Mouse (Mus musculus) intestine, embryonic 16.5 days (tissue): ENCODE data around the gene Tead1. TPM values are rescaled to one million over a fixed set of nuclear protein-coding genes. Genes with fewer than 3 reads are reported as not detected.
A peak's percentile ranks its signal among the peaks of the same experiment; 100 is the strongest.

Experiments used
- ATAC-seq: fragments of 200-750 bp; cut with Nextera tagmentation; 2 replicates; pipeline ENCODE4 v1.8.0; 2017; ENCODE audit warnings: moderate TSS enrichment, moderate library complexity
- H3K27ac ChIP-seq: fragments of 300-500 bp; sonication (generic); 2 replicates; pipeline ENCODE4 v1.5.1; 2014; ENCODE audit warnings: mild to moderate bottlenecking, low read length
- H3K27me3 ChIP-seq: fragments of 300-500 bp; sonication (generic); replicated peaks from 2 replicates; pipeline ENCODE4 v1.6.1; 2014; ENCODE audit warnings: low read length, control low read depth, mixed read lengths; ENCODE audit not compliant: control insufficient read depth, insufficient read depth
- H3K36me3 ChIP-seq: fragments of 300-500 bp; sonication (generic); 2 replicates; pipeline ENCODE4 v1.6.1; 2014; ENCODE audit warnings: low read length, control low read depth; ENCODE audit not compliant: control insufficient read depth, insufficient read depth
- H3K4me1 ChIP-seq: fragments of 300-500 bp; sonication (generic); 2 replicates; pipeline ENCODE4 v1.6.1; 2014; ENCODE audit warnings: low read length, control low read depth, mixed read lengths; ENCODE audit not compliant: control insufficient read depth, insufficient read depth
- H3K4me2 ChIP-seq: fragments of 300-500 bp; sonication (generic); 2 replicates; pipeline ENCODE4 v1.6.1; 2014; ENCODE audit warnings: low read depth, low read length, control low read depth
- H3K4me3 ChIP-seq: fragments of 300-500 bp; sonication (generic); 2 replicates; pipeline ENCODE4 v1.5.1; 2014; ENCODE audit warnings: mild to moderate bottlenecking, low read length
- H3K9ac ChIP-seq: fragments of 300-500 bp; sonication (generic); 2 replicates; pipeline ENCODE4 v1.6.1; 2014; ENCODE audit warnings: low read depth, low read length
- H3K9me3 ChIP-seq: fragments of 300-500 bp; sonication (generic); 2 replicates; pipeline ENCODE4 v1.6.1; 2016; ENCODE audit warnings: low read length, control low read depth; ENCODE audit not compliant: control insufficient read depth
- WGBS: fragments of 180-500 bp; shearing (Covaris S2); extraction: QIAGEN DNeasy Blood & Tissue Kit; methylation state at CpG from one replicate; pipeline ENCODE4 v1.1.7; 2014; 5-methylcytosine and 5-hydroxymethylcytosine counted together
- polyA plus RNA-seq: library from polyadenylated mRNA; unstranded; fragments of >200 nt; fragmentation: Nextera tagmentation; extraction: Ambion mirVana; gene quantifications from 2 replicates; pipeline ENCODE4 v1.2.1, GENCODE M21; 2015

Gene Tead1
- polyA plus RNA-seq, 1 experiment from 2014 or later, result 10.9 TPM

DNA sequence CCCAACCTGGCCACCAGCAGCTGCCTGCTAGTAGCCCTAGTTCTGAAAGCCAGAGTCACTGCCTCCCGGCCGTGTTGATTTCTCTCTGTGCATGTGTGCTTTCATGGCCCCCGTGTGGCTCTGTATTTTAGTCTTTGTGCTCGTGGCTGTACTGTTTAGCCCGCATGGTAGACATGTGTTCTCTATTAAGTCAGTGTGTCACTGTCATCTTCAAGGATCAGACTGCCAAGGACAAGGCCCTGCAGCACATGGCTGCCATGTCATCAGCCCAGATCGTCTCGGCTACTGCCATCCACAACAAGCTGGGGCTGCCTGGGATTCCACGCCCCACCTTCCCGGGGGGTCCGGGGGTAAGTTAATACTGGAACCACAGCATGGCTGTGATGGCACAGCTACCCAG is 177.5 kb downstream of the Tead1 start:
- Histone ChIP-seq H3K4me3 (no peak overlapping the region), H3K4me2 (no peak overlapping the region), H3K4me1 (peaks cover 12% of the 10 kb centered on the region), H3K36me3 (peaks cover 4% of the 10 kb centered on the region; the same call in 1 of the 2 replicates), H3K27ac (no peak overlapping the region), H3K27me3 (no peaks in the 10 kb centered on the region), H3K9me3 (no peaks in the 10 kb centered on the region), H3K9ac (no peak overlapping the region)
- WGBS, result 83% methylated on average over 10 of the region's 10 CpGs
- no peak for ATAC-seq

DNA sequence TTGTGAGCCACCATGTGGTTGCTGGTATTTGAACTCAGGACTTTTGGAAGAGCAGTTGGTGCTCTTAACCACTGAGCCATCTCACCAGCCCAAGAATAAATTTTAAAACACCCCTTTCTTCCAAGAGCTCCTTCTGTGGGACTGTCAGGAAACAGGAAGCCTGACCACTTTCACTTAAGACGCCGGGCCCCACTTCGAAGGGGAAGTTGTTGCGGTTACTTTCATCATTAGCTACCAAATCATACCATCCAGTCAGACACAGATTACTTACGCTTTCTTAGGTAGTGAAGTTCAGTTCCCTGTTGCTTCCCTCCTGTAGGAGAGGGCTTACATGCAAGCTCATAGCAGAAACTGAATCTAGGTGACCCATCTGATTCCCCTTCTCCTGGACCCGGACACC is 180.8 kb downstream of the Tead1 start:
- Histone ChIP-seq H3K4me2 (no peak overlapping the region), H3K27ac (no peak overlapping the region), H3K4me3 (no peak overlapping the region), H3K4me1 (no peaks in the 10 kb centered on the region), H3K9me3 (no peaks in the 10 kb centered on the region), H3K9ac (no peak overlapping the region), H3K27me3 (no peaks in the 10 kb centered on the region), H3K36me3 (peaks cover 13% of the 10 kb centered on the region; the same call in 1 of the 2 replicates)
- 93% methylated on average over 6 of the region's 6 CpGs for WGBS
- no peak for ATAC-seq

DNA sequence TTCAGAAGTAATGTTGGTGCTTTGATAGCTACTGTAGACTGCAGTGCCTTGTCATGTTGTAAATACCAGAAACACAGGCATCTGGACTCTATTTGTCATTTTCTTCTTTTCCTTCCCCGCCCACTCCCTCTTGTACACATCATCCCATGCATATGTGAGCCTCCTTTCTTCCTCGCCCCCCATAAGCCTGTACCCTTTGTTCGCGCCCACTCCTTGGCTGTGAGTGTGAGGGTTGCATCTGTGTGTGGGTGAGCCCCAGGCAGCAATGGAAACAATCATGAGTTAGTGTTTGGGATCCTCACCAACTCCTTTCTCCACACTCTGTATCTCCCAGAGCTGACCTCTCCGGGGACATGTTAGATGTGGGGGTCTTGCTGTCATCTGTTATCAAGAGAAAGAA is 183.0 kb downstream of the Tead1 start:
- H3K36me3 ChIP-seq, result peaks cover 13% of the 10 kb centered on the region; the same call in 1 of the 2 replicates
- H3K9me3 ChIP-seq, result no peaks in the 10 kb centered on the region
- ATAC-seq, result no peak
- WGBS, result 97% methylated on average over 5 of the region's 5 CpGs
- H3K9ac ChIP-seq, result no peak overlapping the region
- H3K4me2 ChIP-seq, result no peak overlapping the region
- H3K4me1 ChIP-seq, result no peaks in the 10 kb centered on the region
- H3K27ac ChIP-seq, result no peak overlapping the region
- H3K27me3 ChIP-seq, result no peaks in the 10 kb centered on the region
- H3K4me3 ChIP-seq, result no peak overlapping the region

DNA sequence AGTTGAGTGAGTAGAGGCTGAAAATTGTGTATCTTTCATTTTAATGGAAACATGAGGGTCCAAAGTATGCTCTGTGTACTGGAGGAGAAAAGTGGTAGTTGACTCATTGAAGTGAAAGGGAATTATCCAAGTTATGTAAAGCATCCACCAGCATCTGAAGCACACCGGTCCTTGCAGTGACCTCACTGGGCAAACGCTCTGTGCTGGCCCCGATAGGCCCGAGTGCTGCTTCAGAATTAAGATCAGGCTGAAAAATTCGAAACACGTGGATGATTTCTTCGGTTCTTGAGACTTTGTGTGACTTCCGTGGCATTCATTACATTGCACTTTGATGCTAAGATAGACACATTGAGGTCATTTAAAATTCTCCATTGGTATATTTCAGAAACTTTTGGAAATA is 185.1 kb downstream of the Tead1 start:
- H3K4me1 ChIP-seq, result no peaks in the 10 kb centered on the region
- WGBS, result 92% methylated on average over 8 of the region's 8 CpGs
- no peak overlapping the region for H3K27ac ChIP-seq
- H3K4me3 ChIP-seq, result no peak overlapping the region
- no peak for ATAC-seq
- H3K9me3 ChIP-seq, result no peaks in the 10 kb centered on the region
- no peak overlapping the region for H3K4me2 ChIP-seq
- no peaks in the 10 kb centered on the region for H3K27me3 ChIP-seq
- H3K36me3 ChIP-seq, result peaks cover 13% of the 10 kb centered on the region; the same call in 1 of the 2 replicates
- H3K9ac ChIP-seq, result no peak overlapping the region

DNA sequence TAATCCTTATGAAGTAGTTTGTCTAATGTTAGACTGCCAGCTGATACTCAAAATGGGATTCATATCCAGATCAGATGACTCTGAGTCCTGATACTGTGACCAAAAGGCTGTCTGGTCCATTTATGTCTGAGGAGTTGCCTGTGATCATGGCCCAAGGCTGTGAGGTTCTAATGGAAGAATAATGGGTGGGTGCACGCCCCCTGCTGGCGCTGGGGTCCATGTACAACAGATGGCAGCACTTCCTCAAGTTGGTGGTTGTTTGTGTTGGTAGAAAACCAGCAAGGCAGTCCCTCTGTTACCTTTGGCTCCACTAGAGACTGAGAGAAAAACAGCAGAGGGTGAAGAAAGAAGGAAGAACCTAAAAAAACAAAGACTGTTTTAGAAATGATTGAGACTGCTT is 186.6 kb downstream of the Tead1 start:
- no peaks in the 10 kb centered on the region for H3K27me3 ChIP-seq
- no peak overlapping the region for H3K4me2 ChIP-seq
- H3K9me3 ChIP-seq, result no peaks in the 10 kb centered on the region
- peaks cover 13% of the 10 kb centered on the region; the same call in 1 of the 2 replicates for H3K36me3 ChIP-seq
- no peak overlapping the region for H3K4me3 ChIP-seq
- no peak overlapping the region for H3K27ac ChIP-seq
- no peaks in the 10 kb centered on the region for H3K4me1 ChIP-seq
- H3K9ac ChIP-seq, result no peak overlapping the region
- 19% methylated on average over 2 of the region's 2 CpGs for WGBS
- no peak for ATAC-seq

DNA sequence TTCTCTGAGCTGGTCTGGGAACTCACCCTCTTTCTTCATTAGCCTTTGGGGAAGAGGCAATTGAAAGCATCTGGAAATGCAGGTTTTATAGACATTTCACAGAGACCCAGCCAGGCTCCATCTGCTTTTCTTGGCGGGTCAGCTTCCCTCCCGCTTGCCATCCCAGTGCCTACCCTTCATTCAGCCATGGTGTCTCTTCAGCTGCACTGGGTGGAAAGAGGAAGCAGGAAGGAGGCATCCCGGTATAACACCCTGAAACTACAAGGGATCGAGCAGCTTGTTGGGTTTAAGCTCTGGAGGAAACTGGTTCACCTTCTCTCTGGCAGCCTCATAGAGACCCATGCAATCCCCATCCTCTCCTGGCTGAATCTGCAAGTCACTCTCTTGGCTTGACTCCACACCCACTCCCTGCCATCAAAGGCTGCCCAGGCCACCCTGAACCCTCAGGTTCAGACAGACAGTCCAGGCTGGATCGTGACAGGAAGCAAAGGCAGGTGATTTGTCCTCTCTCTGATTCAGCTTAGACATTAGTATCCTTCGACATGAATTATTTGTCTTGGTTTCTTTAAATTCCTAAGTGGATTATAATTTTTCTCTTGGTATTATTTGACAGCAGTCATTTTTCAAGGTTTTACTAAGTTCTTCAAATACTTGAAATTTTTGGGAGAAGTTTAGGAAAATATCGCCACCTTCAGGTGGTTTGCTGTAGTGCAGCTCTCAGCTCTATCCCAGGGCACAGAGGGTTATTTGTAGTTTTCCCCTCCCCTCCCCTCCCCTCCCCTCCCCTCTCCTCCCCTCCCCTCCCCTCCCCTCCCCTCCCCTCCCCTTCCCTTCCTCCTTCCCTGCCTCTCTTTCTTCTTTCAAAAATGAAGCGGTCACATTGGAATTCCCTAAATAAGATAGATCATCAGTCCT is 189.7 kb downstream of the Tead1 start:
- Histone ChIP-seq H3K4me1 (no peaks in the 10 kb centered on the region), H3K27me3 (no peaks in the 10 kb centered on the region), H3K36me3 (0 out of 2 replicates have a peak, but pooled peaks cover 2% of the 10 kb centered on the region), H3K9me3 (no peaks in the 10 kb centered on the region), H3K4me3 (no peak overlapping the region), H3K27ac (peak overlapping the region; percentile 43; the same call in 1 of the 2 replicates), H3K4me2 (no peak overlapping the region), H3K9ac (0 out of 2 replicates have a peak overlapping the region, but pooled peaks have one; percentile 44)
- WGBS, result 45% methylated on average over 7 of the region's 8 CpGs
- no peak for ATAC-seq

DNA sequence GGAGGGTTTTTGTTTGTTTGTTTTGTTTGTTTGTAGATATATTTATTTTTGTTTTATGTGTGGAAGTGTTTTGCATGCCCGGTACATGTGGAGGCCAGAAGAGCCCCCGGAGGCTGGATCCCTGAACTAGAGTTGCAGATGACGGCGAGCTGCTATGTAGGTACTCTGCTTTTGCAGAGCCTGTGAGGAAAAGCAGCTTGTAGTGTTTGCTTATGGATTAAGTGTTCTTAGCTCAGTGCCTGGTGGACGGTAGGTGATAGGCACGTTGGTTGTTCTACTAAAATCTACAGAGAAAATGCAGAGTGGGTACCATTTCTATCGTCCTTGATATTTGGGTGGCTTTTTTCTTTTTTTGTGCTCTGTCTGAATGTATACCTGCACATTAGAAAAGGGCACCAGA is 192.6 kb downstream of the Tead1 start:
- H3K27ac ChIP-seq, result no peak overlapping the region
- H3K4me3 ChIP-seq, result no peak overlapping the region
- no peaks in the 10 kb centered on the region for H3K4me1 ChIP-seq
- H3K9me3 ChIP-seq, result no peaks in the 10 kb centered on the region
- H3K36me3 ChIP-seq, result no peaks in the 10 kb centered on the region
- ATAC-seq, result peak; percentile 50; the same call in 1 of the 2 replicates
- WGBS, result 65% methylated on average over 7 of the region's 7 CpGs
- H3K27me3 ChIP-seq, result no peaks in the 10 kb centered on the region
- H3K9ac ChIP-seq, result no peak overlapping the region
- no peak overlapping the region for H3K4me2 ChIP-seq

DNA sequence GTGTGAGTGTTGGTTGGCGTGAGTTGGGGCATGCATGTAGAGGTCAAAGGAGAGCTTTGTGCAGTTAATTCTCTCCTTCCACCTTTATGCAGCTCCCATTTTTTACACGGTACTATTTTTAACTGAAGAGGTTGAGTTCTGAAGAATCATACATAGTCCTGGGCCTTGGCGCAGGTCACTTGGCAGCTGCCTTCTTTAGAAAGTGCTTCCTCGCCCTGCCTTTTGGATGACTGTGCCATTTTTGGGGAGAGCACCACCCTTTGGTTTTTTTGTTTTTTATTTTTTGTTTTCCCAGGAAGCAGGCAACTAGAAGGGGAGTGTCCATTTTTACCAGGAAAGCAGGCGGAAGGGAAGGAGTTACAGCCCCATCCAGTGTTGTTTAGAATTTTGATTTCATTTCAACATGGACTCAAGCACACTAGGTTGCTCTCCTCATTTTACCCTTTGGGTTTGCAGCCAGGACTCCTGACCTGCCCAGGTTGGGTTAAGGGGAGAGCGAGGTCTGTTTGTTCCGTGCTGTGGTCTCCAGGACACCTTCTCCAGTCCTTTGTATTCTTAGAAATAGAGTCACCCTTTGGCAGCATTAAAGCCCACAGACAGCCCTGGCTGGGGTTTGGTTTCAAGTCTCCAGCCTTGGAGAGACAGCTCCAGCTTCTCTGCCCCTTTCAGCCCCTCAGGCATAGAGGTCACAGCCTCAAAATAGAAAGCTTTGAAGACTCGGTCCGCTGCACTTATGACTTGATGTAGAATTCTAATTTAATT is 193.5 kb downstream of the Tead1 start:
- Histone ChIP-seq H3K4me3 (no peak overlapping the region), H3K4me2 (no peak overlapping the region), H3K36me3 (no peaks in the 10 kb centered on the region), H3K4me1 (no peaks in the 10 kb centered on the region), H3K9me3 (no peaks in the 10 kb centered on the region), H3K9ac (no peak overlapping the region), H3K27ac (no peak overlapping the region), H3K27me3 (no peaks in the 10 kb centered on the region)
- no peak for ATAC-seq
- 83% methylated on average over 9 of the region's 9 CpGs for WGBS

DNA sequence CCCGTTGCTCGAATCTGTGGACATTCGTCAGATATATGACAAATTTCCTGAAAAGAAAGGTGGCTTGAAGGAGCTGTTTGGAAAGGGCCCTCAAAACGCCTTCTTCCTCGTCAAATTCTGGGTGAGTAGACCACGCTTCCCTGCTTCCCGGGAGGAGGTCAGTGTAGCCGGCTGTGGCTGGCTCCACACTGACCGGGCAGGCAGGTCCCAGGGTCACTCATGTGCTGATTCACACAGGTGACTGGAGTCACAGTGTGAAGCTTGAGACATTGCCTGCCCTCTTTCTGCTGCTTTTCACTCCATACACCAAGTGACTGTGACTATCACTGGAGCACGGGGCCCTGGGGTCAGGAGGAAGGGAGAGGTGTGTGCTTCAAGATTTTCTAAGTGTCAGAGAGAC is 197.0 kb downstream of the Tead1 start:
- ATAC-seq, result no peak
- Histone ChIP-seq H3K4me3 (no peak overlapping the region), H3K9ac (no peak overlapping the region), H3K27ac (no peak overlapping the region), H3K9me3 (no peaks in the 10 kb centered on the region), H3K36me3 (no peaks in the 10 kb centered on the region), H3K27me3 (no peaks in the 10 kb centered on the region), H3K4me1 (no peaks in the 10 kb centered on the region), H3K4me2 (no peak overlapping the region)
- 91% methylated on average over 10 of the region's 10 CpGs for WGBS
